Mouse (Mus musculus) megakaryocyte, embryonic 14.5 days (primary cell): ENCODE data around the gene Cacng3. TPM values are rescaled to one million over a fixed set of nuclear protein-coding genes. Genes with fewer than 3 reads are reported as not detected.
A peak's percentile ranks its signal among the peaks of the same experiment; 100 is the strongest.

ENCODE experiments used
- H3K27me3 ChIP-seq: replicated peaks from 2 replicates; pipeline ENCODE3; 2012; ENCODE audit warnings: inconsistent platforms
- H3K36me3 ChIP-seq: replicated peaks from 2 replicates; pipeline ENCODE3; 2012; ENCODE audit warnings: low read length, inconsistent platforms, mixed read lengths
- H3K4me1 ChIP-seq: 2 replicates; pipeline ENCODE4 v1.6.1; 2012; ENCODE audit warnings: inconsistent platforms
- H3K4me3 ChIP-seq: replicated peaks from 2 replicates; pipeline ENCODE3; 2012; ENCODE audit warnings: moderate library complexity, mild to moderate bottlenecking, inconsistent platforms
- H3K9me3 ChIP-seq: 2 replicates; pipeline ENCODE4 v1.6.1; 2012; ENCODE audit warnings: inconsistent platforms
- FLI1 ChIP-seq: IDR thresholded peaks from 2 replicates; pipeline ENCODE4 v1.6.1; 2012; ENCODE audit warnings: low read length, inconsistent platforms, mixed read lengths
- GATA1 ChIP-seq: IDR thresholded peaks from 3 replicates; pipeline ENCODE4 v1.6.1; 2012; ENCODE audit warnings: mixed read lengths, low read length, inconsistent platforms, borderline replicate concordance
- polyA plus RNA-seq: library from polyadenylated mRNA; stranded (reverse); fragments of >175 nt; gene quantifications from 2 replicates; pipeline ENCODE4 v1.2.3, GENCODE M21; 2012; ENCODE audit warnings: low replicate concordance; ENCODE audit not compliant: insufficient read depth

The Cacng3 gene
- not detected in 2 replicates for polyA plus RNA-seq

DNA sequence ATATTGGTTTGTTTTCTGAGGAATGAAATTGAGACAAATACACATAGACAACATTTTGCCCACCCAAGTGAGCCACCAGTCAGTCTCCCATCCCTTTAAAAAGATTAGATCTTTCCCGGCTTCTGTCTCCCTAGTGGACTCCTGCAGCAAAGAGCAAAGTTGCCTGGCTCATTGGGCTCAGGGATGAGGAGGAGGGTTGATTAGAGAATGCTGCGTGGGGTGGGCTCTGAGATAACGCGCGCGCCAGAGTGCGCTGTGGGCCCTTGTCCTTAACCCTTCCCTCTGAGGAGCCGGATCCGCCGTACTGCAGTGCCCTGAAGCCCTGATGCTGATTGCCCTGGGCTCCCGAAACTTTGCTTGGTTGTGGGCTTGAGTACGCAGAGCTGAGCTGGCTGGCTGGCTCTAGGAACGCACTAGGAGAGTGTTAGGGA is at the start of gene Cacng3:
Cacng3 (plus strand) TSS at position 51 of the 431 bp plus-strand sequence.
- peaks cover 10% of the 10 kb centered on the region for H3K4me1 ChIP-seq
- H3K36me3 ChIP-seq, result no peaks in the 10 kb centered on the region
- peaks cover 19% of the 10 kb centered on the region for H3K27me3 ChIP-seq
- H3K9me3 ChIP-seq, result no peaks in the 10 kb centered on the region
- H3K4me3 ChIP-seq, result peak within 1 kb of the TSS; percentile 75
- TF ChIP-seq GATA1, result no peak
- no peak for TF ChIP-seq FLI1

DNA sequence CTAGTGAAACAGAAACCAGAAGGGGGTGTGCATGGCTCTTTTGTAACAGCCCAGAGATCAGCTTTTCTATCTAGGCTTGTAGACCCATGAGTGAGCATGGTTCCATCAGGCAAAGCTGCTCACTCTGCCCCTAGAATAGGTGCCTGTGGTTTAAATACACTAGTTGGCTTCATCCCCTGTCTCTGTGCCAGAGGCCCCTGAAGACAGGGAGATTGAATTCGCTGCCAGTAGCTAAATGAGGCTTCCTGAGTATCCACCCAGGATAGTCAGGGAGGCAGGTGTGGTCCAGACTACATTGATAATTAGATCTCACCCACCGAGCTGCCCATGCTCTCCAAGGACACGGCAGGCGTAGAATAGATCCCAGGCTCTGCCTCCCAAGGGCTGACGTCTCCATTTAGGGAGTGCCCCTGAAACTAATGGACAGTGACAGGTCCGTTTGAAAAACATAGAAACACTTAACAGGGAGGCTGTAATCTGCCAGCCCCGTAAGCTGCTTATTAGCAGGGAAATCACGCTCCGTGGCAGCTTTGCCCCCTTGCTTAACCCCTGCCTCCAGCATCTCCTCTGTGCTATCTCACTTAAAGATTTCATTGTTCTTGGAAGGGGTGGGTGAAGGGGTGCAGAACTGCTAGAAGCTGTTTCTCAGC is 48.0 kb upstream of the Cacng3 start:
- no peaks in the 10 kb centered on the region for H3K36me3 ChIP-seq
- H3K27me3 ChIP-seq, result peaks cover 9% of the 10 kb centered on the region
- TF ChIP-seq GATA1 (no peak), FLI1 (no peak)
- H3K9me3 ChIP-seq, result peaks cover 18% of the 10 kb centered on the region
- no peaks in the 10 kb centered on the region for H3K4me1 ChIP-seq
- H3K4me3 ChIP-seq, result no peak overlapping the region

DNA sequence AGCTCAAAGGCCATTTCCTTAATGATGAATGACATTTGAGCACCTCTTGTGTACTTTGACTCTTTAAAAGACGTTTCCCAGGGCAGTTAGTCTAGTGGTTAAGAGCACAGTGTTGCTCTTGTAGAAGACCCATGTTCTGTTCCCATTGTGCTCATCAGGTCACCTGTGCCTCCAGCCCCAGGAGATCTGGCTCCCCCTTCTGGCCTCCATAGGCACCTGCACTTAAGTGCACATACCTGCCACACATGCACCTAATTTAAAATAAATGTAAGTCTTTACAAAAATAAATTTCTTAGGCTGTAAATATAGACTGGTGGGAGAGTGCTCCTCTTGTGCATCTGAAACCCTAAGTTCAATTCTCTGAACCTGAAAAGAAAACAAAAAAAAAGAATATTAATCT is 46.5 kb upstream of the Cacng3 start:
- H3K27me3 ChIP-seq, result peaks cover 9% of the 10 kb centered on the region
- TF ChIP-seq FLI1 (no peak), GATA1 (no peak)
- peaks cover 18% of the 10 kb centered on the region for H3K9me3 ChIP-seq
- H3K4me1 ChIP-seq, result no peaks in the 10 kb centered on the region
- H3K4me3 ChIP-seq, result no peak overlapping the region
- H3K36me3 ChIP-seq, result no peaks in the 10 kb centered on the region

DNA sequence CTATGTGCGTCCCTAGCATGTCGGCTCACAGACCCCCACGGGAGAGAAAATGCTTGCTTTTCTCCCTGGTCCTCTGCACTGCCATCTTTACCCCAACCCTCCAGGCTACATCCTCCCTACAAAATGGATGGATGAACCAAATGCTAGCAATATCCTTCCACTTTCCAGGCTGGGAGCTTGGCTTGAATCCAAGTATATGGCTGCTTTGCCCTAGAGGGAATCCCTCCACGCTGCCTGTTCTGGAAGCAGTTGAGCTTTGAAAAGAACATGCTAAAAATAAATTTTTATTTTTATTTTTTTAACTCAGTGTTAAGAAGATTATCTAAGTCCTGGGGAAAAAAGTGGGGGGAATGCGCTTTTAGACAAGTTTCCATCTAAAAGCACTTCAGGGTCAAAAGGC is 42.2 kb upstream of the Cacng3 start:
- TF ChIP-seq GATA1 (no peak), FLI1 (no peak)
- Histone ChIP-seq H3K27me3 (peaks cover 4% of the 10 kb centered on the region), H3K36me3 (no peaks in the 10 kb centered on the region), H3K4me1 (peaks cover 3% of the 10 kb centered on the region; the same call in 1 of the 2 replicates), H3K4me3 (no peak overlapping the region), H3K9me3 (peaks cover 15% of the 10 kb centered on the region)

DNA sequence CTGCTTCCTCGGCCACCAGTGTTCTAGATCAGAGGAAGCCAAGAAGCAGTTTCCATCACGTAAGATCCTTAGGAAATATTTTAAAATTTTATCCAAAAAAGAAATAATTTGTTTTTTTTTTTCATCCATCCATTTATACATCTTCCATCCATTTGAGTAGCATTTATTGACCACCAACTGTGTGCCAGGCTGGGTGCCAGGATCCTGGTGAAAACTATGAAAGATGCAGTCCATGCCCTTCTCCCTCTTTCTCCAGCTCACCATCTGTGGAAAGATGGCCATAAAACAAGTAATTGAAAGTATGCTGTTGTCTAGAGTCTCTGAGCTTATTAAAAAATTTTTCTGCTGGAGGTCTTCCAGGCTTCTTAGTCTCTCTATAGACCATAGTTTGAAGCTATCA is 39.9 kb upstream of the Cacng3 start:
- H3K9me3 ChIP-seq, result 0 out of 2 replicates have a peak, but pooled peaks cover 4% of the 10 kb centered on the region
- H3K4me3 ChIP-seq, result no peak overlapping the region
- TF ChIP-seq GATA1 (no peak), FLI1 (no peak)
- no peaks in the 10 kb centered on the region for H3K36me3 ChIP-seq
- peaks cover 3% of the 10 kb centered on the region; the same call in 1 of the 2 replicates for H3K4me1 ChIP-seq
- H3K27me3 ChIP-seq, result no peaks in the 10 kb centered on the region

DNA sequence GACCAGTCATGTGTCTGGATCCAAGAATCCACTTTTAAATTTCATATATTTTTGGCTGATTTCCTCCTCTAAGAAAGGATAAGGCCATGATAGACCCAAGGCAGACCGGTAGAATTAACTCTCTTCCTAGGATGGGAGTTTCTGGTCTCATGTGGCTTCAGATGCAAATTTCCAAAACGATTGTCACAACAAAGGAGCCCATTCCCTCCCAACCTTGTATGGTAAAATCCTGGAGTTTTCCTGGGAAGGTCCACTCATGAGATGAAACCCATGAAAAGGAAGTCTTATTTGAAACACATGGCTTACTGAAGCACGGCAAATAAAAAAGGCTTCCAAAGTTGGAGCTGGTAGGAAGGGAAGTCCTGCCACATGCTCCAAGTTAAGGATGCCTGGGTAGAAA is 39.1 kb upstream of the Cacng3 start:
- 0 out of 2 replicates have a peak, but pooled peaks cover 4% of the 10 kb centered on the region for H3K9me3 ChIP-seq
- TF ChIP-seq GATA1 (no peak), FLI1 (no peak)
- no peaks in the 10 kb centered on the region for H3K36me3 ChIP-seq

DNA sequence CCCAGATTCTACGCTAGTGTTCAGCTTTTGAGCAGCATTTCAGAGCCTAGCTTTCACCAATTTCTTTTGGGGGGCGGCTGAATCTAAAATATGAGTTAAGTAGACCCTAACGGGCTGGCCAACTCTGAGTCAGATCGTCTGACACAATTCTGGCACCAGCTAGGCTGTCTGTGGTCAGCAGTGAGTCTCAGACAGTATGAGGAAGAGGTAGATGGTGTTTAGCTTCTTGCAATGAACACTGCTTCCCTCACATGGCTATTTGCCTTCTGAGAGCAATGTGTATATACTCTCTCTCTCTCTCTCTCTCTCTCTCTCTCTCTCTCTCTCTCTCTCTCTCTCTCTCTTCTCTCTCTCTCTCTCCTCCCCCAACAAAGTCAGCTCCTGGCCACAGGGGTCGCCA is 37.3 kb upstream of the Cacng3 start:
- no peaks in the 10 kb centered on the region for H3K36me3 ChIP-seq
- TF ChIP-seq FLI1, result no peak
- TF ChIP-seq GATA1, result no peak
- H3K4me3 ChIP-seq, result no peak overlapping the region
- H3K9me3 ChIP-seq, result no peaks in the 10 kb centered on the region
- peaks cover 3% of the 10 kb centered on the region; the same call in 1 of the 2 replicates for H3K4me1 ChIP-seq
- H3K27me3 ChIP-seq, result peaks cover 3% of the 10 kb centered on the region

More for the DNA sequence above, 39.1 kb upstream of the Cacng3 start:
- H3K4me1 ChIP-seq, result peaks cover 3% of the 10 kb centered on the region; the same call in 1 of the 2 replicates
- H3K4me3 ChIP-seq, result no peak overlapping the region
- no peaks in the 10 kb centered on the region for H3K27me3 ChIP-seq

DNA sequence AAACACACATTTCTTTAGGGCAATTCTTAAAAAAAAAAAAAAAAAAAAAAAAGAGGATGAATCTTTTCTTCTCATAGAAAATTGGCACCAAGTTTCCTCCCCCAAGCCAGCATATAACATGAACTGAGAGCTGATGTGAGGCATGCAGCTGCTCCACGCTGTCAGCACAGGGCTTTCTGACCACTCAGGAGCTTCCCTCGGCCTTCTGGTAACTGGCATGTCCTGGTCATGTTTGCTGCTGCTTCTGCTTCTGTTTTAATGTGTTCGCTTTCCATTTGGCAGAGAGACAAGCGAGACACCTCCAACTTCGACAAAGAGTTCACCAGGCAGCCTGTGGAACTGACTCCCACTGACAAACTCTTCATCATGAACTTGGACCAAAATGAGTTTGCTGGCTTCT is 36.8 kb upstream of the Cacng3 start:
- Histone ChIP-seq H3K36me3 (no peaks in the 10 kb centered on the region), H3K9me3 (no peaks in the 10 kb centered on the region), H3K4me1 (peaks cover 3% of the 10 kb centered on the region; the same call in 1 of the 2 replicates), H3K4me3 (no peak overlapping the region), H3K27me3 (peaks cover 3% of the 10 kb centered on the region)
- TF ChIP-seq FLI1, result no peak
- no peak for TF ChIP-seq GATA1

DNA sequence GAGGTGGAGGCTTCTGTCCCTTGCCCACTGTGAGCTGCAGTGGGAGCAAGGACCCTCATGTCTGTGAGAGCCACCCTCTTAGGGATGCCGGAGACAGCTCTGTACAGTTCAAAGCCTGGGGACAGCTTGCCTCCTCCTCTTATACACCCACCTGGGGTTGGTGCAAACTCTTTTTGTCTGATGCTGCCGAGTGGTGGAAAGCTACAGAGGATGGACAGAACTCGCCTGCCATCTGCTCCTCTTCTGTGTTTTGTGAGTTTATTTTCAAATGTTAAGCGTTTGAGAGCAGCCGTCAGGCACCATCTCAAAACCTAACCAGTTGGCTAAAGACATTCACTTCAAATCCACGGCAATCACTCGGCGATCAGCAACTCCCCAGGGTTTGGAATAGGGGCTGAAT is 26.6 kb upstream of the Cacng3 start:
- no peaks in the 10 kb centered on the region for H3K36me3 ChIP-seq
- no peak overlapping the region for H3K4me3 ChIP-seq
- peaks cover 10% of the 10 kb centered on the region for H3K27me3 ChIP-seq
- H3K4me1 ChIP-seq, result no peaks in the 10 kb centered on the region
- TF ChIP-seq GATA1 (no peak), FLI1 (no peak)
- H3K9me3 ChIP-seq, result peaks cover 10% of the 10 kb centered on the region

DNA sequence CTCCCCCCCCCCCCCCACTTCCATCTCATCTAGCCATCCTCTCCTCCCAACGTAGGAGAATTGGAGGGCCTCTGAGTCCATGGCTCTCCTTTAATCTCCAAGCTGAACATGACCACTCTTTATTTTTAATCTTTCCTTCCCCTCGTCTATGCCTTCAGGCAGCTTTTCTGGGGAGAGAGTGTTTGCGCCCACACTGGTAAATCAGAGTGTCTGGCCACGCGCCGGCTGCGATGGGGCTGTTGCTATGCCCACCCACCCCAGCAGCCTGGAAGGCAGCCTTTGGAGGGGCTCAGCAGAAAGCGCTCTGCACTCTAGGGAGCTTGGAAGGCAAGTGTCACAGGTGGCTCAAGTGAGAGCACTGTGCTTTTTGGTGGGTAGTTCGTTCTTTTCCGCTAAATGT is 21.0 kb upstream of the Cacng3 start:
- TF ChIP-seq GATA1, result no peak
- peaks cover 9% of the 10 kb centered on the region for H3K27me3 ChIP-seq
- no peaks in the 10 kb centered on the region for H3K36me3 ChIP-seq
- no peaks in the 10 kb centered on the region for H3K9me3 ChIP-seq
- H3K4me1 ChIP-seq, result no peaks in the 10 kb centered on the region
- no peak overlapping the region for H3K4me3 ChIP-seq

DNA sequence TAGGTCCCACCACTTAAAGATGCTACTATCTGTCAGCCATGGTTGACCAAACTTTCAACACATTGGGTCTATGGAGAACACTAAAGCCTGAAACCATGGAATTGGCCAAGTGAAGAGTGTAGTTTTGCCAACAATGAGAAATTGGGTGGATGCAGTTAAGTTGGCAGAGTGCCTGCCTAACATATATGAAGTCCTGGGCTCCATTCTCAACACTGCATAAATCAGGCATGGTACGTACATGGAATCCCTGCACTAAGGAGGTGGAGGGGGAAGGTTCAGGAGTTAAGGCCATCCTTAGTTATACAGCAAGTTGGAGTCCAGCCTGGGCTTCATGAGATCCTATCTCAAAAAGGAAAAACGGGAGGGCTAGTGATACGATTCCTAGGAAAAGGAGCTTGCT is 17.8 kb upstream of the Cacng3 start:
- no peaks in the 10 kb centered on the region for H3K9me3 ChIP-seq
- H3K36me3 ChIP-seq, result no peaks in the 10 kb centered on the region
- H3K4me3 ChIP-seq, result no peak overlapping the region
- H3K4me1 ChIP-seq, result no peaks in the 10 kb centered on the region
- no peak for TF ChIP-seq GATA1
- peaks cover 8% of the 10 kb centered on the region for H3K27me3 ChIP-seq
